Mouse (Mus musculus): ENCODE measurements around the gene Hpn.

Hpn gene

DNA sequence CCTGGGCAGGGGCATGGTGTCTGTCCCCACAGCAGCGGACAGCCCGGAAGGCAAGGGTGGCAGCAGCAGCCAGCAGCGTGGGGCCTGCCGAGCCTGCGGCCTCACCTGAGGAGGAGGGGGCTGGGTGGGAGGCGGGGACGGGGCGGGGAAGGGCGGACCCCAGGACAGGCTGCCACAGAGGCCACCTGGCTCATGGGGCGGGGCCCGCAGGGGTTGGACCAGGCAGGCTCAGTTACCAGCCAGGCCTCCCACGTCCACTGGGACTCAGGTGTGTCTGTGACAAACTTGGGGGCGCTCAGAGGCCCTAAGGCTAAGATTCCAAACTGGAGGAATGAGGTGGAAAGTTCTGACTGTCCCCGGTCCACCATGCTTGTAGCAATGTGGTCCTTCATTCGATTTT, at the start of gene Hpn:
Gene Hpn, minus strand, starts transcription at position 109 of the 400 bp plus-strand sequence.
- peak; percentile 47 for DNase-seq (ENCODE audit: extremely low spot score)

DNA sequence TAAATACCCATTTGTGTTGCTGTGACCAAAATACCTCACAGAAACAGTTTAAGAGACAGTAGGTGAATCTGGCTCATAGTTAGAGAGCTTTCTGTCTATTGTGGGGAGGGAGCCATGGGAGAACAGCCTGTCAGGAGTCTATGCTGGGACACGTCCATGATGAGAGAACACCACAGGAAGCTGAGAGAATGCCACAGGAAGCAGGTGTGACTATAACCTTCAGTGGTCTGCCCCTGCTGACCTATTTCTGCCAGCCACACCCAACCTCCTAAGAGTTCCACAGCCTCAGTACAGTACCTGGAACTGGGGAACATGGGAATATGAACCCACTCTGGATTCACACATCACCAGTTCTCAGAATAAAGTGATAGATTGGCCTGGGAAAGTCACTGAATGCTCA, 49.7 kb upstream of the Hpn start:
- DNase-seq (ENCODE audit: extremely low spot score), result no peak

DNA sequence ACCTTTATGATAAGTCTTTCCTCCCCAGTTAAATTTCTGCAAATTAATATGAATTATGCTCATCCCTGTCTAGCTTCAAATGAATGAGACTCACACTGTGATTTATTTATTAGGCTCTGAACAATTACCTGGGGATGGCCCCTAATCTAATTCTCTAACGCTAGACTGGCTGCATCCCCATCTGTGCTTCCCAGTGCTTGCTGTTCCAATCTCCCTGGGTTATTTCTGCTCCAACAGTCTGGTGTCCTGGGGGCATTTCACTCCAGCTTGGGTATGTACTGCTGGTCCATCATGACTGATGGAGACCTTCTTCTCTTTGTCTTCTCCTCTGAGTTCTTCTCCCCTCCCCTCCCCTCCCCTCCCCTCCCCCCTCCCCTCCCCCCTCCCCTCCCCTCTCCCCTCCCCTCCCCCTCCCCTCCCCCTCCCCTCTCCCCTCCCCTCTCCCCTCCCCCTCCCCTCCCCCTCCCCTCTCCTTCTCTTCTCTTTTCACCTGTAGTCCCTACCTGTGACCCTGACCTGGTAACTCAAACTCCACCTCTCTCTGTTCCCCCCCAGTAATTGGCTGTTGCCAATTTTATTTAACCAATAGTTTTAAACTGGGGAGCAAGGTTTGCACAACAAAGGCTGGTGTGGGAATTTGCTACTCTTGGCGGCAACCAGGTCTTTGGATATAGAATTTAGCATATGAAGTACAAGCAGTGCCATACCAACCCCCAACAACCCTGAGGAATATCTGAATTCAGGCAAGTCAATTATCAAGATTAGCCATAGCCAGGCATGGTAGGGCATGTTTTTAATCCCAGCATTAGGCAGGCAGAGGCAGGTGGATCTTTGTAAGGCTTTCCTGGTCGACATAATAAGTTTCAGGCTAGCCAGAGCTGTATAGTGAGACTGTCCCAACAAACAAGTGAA, 48.8 kb upstream of the Hpn start:
- no peak for DNase-seq (ENCODE audit: extremely low spot score)

DNA sequence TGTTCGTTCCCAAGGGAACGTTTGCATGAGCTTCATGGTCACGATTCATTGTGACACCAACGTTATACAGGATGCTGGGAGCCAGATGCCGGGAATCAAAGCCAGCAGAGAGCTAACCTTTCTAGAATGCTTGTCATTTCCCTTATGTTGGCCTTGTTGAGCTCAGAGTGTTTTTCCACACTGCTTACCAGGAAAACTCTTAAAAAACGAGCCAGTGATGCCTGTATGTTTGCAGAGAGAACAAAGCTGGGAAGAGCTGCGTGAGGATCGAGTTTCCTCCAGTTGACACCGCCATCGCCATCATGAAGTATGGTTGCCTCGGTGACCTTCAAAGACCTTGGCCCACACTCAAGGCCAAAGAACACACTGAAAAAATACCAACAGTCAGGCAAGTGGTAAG, 47.2 kb upstream of the Hpn start:
- DNase-seq (ENCODE audit: extremely low spot score), result no peak

DNA sequence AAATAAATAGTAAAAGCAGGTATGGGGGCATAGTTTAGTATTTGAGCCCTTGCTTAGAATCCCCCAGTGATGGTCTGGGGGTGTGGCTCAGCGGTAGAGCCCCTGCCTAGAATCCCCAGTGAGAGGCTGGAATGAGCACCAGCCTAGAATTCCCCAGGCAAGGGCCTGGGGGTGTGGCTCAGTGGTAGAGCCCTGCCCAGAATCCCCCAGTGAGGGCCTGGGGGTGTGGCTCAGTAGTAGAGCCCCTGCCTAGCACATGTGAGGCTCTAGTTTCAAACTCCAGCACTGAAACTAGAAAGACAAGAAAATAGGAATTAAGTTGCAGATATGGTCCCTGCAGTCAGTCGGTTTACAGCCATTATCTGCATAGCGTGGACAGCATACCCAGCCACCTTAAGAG, 46.7 kb upstream of the Hpn start:
- no peak for DNase-seq (ENCODE audit: extremely low spot score)

DNA sequence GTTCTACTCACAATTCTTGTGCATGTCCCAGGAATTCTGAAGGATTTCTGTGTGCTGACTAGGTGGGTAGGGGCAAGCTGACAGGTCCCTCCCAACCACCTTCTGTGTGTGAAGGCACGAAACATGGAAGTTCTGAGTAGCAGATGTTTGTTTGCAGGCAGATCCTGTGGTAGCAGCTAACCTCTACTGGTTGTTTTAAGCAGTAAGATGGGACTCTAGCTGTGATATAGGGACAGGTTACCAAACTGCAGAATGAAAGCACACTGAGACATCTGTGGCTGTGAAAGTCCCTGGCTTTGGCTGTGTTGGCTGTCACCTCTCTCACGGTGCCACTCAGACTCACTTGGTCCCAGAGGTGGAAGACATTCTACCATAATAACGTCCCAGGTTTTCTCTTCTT, 46.2 kb upstream of the Hpn start:
- no peak for DNase-seq (ENCODE audit: extremely low spot score)

DNA sequence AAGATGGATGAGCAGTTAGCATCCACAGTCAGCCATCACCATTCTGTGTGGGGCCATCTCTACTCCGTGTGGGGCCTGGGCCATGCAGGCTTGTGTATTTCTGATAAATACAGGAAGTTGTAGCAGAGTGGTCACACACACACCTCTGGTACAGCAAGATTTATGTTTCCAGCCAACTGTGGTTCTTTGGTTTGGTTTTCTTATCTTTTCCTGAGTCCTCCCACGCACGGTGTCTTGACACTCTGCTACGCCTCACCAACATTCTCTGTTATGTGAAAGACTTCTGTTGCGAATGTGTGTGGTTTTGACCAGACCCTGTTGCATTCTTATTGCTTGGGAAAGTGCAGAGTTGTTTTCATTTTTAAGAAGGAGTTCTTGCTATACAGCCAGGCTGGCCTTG, 45.7 kb upstream of the Hpn start:
- no peak for DNase-seq (ENCODE audit: extremely low spot score)

DNA sequence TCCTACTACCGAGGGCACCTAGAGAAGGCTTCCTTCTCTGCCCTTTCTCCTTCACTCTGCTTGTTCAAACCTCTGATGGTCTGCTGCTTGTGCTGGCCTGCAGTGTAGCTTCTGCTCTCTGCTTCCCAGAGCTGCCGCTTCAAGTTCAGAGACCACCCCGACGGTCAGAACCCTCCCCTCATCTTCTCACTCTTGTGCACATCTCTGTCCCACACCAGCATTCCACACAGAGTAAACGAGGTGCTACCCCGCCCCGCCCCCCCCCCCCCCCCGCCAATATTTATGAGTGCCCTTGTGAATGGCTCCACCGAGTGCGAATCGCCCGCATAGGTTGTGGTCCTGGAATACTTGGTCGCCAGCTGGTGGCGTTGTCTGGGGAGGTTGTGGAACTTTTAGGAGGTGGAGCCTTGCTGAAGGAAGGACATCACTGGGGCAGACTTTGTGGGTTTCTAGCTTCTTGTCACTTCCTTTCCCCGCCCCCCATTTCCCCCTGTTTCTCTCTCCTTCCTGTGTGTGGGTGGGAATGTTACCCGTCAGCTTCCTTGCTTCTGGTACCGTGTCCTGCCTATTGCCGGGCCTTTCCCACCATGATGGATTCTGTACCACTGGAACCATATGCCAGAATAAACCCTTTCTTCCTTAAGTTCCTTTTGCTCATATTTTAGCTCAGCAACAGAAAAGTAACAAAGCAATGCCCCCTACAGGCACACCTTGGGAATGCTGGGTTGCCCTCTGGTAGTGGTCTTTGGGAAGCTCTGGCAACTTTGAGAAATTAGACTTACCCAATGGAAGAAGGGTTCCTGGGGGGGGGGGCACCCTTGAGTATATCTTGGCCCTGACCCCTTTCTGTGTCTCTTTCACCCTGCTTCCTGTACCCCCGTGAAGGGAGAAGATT, 41.2 kb upstream of the Hpn start:
- DNase-seq (ENCODE audit: extremely low spot score), result peak; percentile 52

DNA sequence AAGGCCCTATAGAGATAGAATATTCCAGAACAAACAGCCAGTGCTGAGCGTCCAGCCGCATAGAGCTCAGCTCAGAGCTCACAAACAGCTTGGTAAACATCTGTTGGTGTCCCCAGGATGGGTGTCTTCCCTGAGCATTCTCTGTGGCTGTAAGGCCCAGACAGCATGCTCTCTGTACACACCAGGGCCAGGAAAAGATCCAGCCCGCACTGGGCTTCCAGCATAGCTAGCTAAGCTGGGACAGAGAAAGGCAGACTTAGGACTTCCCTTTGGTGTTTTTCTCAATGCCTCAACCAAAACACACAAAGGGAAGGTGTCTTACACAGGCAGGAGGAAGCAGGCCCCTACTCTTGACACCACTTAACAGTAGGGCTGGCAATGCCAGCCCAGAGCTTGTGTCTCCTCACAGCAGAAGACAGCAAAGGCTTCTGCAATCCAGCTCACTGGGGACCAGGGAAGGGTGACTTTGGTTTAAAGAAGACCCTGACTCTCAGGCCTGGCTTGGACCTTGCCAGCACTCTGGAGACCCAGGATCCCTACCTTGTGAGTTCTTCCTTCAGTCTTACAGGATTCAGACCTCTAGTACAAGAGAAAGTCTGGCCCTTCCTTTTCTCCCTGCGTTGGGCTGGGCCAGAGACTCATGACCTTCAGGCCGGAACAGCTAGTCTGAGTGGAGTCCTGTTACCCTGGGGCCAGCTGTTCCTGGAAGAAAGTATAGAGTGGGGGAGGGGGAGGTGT, 40.4 kb upstream of the Hpn start, which contains the start of gene Gramd1a:
Gene Gramd1a, minus strand, starts transcription at position 601 of the 738 bp plus-strand sequence.
- no peak for DNase-seq (ENCODE audit: extremely low spot score)

DNA sequence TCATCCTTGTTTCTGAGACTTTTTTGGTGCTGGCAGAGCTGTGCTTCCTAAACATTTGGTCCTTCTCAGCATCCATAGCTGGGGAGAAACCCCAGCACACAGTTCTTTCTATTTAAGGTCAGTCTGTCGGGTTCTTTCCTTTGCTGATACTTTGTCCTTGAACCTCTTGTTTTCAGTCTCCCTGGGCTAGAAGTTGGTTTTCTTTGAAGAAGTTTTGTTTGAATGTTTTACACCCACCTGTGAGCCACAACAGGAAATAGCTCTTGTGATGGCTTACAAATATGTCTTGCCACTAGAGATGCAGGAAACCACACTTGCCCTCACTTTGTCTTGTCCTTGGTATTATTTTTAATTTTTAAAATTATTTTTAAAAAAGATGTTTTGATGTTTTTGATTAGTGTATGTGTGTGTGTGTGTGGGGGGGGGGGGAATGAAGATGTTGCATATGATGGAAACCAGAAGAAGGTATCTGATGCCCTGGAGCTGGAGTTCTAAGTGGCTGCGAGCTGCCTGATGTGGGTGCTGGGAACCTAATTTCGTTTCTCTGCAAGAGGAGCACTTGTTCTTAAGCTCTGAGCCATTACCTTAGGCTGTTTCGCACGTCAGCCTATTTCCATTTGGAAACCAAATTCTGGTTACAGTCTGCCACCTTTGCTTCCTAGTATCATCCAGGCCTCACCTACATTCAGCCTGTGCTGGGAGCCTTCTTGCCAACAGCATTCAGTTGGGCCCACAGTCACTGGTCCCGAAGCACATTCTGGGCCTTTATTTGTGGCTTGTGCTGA, 38.6 kb upstream of the Hpn start:
- no peak for DNase-seq (ENCODE audit: extremely low spot score)

DNA sequence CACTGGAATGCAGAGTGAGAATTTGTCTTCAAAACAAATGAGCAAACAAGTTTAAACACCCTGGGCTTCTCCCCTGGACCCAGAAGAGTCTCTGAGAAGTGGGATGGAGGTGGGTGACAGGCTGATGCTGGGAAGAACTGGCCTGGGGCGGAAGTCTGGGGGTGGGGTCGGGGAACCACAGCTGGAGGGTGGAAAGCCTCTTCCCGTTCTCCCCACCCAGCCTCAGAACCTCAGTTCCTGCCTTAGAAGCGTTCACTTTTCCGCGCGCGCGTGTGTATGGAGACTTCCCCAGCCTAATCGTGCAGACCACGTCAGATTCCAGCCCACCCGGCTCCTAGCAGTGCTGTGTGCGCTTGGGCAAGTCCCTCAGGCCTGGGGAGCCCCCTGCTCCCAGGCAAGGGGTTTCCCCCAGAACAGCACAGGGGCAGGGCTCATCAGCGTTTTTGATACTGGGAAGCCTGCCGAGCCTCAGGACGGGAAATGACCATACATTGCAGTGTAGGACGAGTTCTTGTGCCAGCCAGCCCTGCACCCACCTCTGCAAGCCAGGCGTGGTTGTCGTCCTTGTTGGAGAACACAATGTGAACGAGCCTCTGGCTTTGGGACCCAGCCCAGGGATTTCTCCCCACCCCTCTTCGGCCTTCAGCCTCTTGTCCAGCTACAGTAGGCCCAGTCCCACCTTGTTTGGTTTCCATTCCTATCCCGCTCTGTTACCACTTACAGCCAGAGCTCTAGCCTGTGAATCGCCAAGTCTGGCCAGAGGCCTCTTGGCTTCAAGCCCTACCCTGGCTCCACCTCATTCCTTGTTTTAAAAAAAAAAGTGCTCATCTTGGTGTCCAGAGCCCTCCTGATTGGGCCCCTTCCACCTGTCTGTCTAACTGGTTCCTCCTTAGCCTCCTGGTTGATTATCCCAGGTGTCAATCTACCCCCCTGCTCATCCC, 36.5 kb upstream of the Hpn start:
- no peak for DNase-seq (ENCODE audit: extremely low spot score)

DNA sequence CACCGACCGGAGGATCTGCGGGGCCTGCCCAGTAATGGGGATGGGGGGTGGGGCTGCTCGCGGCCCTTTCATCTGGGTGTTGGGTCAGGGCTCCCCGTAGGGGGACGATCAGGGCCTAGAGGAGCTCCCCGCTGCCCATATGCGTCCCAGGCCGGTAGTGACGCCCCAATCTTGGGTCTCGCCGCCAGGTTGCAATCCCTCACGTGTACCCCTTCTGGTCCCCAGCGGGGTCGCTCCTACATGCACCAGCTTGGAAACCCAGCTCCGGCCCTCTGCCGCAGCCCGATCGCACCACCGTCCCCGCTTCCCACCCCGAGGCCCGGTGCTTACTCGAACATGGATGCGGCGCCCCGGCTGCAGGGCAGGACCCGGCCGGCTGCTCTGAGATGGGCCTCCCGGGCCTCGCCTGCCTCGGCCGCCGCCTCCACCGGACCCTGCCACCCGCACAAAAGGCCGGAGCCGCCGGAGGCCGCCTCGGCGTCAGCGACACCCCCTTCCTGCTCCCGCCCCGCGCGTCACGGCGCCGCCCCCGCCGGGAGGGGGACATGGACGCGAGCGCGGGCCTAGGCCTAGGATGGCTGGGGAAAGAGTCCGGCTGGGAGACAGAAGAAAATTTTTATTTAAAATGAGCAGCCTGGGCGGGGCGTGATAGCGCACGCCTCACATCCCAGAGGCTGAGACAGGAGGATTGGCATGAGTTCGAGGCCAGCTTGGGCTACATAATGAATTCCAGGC, 35.6 kb upstream of the Hpn start:
- peak; percentile 89 for DNase-seq (ENCODE audit: extremely low spot score)

DNA sequence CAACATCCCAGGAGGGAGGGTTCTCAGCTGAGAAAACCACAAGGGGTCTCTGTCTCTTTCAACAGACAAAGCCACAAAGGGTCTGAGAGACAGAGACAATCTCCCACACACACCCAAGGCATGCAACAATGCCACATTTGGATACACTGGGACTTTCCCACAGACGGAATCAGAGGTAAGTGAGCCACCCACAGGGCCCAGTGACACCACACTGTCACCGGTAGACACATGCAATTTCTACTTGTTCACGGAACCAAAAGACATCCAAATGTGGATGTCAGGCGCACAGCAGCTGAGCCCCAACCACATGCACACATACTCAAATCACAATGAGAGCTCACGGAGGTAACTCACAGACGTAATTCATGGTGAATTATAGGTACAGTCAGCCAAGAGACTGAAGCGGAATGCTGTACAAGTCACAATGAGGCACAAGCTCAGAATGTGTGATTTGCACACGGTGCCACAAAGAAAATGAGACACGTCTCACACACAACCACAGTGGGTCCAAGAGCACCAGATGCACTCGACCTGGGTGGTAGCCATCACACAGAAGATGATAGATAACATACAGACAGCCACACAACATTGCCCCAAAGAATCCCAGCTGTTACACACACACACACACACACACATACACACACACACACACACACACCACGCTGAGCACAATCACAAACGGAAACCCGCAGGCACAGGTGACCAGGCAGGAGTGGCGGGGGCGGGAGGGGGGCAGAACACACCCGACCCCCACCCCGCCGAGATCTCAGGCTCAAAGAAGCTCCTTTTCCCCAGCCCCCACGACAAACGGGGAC, 34.9 kb upstream of the Hpn start:
- DNase-seq (ENCODE audit: extremely low spot score), result peak; percentile 40

DNA sequence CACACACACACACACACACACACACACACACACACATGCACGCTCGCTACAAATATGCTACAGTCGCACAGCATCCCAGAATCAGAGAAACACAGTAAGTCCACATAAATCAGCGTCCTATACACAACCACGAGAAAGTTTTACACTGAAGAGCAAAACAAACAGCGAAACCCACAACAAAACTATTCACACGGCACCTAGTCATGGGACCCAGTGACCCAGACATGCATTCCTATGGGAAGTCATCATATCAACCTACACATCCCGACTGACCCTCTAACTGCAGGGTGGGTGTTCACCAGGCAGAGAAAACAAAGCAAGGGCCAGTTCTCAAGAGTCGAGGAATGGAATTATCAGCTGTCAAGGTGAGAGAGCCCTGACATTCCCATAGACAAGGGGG, 34.2 kb upstream of the Hpn start:
- peak; percentile 18 for DNase-seq (ENCODE audit: extremely low spot score)

DNA sequence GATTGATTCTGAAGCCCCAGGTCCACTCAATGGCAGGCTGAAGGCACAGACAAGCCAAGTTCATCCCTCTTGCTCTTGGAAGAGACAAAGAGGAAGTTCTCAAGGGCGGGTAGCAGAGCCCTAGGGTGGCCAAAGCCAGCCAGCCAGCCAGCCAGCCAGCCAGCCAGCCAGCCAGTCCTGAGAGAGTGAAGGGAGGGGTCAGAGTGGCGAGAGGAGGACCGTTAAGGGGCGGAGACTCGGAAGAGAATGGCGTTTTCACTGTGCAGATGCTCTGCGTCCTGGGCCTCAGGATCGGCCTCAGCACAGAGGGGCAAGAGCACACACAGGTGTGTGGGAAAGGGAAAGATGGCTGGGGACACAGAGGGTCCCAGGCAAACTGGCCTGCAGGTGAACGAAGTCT, 33.7 kb upstream of the Hpn start:
- peak; percentile 57 for DNase-seq (ENCODE audit: extremely low spot score)

DNA sequence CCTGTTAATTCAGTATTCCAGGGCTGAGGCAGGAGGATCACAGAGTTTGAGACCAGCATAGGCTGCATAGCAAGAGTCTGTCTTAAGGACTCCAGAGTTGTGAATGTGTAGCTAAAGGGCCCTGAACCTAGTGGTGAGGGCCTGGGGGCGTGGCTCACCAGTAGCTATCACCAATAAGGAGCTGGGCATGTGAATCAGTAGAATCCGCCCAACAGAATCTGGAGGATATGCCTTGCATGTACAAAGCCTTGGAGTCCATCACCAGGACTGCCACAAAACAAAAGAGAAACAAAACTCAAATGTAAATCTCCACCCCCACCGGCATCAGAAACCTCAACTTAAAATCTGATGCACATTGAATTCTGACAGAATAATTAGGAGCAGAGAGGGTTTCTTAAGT, 33.0 kb upstream of the Hpn start:
- no peak for DNase-seq (ENCODE audit: extremely low spot score)

DNA sequence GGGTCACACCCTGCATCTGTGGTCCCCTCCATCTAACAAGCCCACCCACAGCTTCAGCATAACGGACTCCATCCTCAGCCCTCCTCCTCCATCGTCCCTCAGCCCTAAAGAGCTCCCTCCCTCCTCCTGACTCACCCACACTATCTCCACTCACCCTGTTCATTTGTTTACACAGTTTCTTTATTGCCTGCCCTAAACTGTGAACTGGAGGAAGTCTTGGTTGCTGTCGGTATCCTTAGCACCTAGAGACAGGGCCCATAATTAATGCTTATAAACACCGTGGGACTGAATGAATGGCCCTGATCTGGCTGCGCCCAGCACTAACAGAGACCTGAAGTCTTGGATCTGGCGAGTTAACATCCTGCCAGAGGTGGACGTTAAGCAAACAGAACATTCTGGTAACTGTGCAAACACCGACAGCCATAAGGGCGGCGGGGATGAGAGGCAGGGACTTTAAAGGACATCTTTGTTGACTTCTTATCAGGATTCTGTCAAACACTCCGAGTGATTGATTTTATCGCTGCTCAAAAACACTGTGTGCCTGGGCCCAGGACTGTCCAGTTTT, 30.6 kb upstream of the Hpn start:
- DNase-seq (ENCODE audit: extremely low spot score), result no peak

DNA sequence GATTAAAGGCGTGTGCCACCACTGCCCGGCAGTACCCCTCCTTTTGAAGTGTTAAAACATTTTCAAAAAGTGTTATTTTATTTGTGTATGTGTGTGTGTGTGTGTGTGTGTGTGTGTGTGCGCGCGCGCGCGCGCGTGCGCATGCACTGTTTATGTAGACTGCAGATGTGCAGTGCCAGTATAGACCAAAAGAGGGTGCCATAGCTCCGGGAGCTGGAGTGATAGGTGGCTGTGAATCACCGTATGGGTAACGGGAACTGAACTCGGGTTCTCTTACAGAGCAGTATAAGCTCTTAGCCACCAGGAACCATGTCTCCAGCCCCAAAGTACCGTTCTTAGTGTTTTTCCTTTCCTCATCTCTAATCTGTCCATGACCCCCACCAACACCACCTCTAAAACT, 29.8 kb upstream of the Hpn start:
- DNase-seq (ENCODE audit: extremely low spot score), result no peak

Data from embryo, embryonic 9.5 days (tissue).